Mouse (Mus musculus): ENCODE data around the gene Hdac9.

DNA sequence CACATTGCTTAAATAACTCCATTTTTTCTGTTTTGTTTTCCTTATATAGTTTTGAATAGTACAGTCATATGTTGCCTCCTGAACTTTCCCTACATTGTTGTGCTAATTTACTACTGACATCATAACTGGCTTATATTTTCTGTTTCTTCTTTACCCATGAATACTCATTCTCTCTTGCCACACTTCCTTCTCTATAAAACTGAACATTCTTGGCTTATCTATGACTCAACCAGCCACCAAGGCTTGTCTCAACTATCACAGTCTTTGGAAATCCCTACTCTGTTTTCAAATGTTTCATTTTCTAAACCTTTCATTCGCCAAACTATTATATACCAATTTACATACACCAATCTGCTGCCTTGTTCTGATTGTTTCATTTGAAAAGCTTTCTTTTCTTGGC is 108.7 kb downstream of the Hdac9 start:
- TF ChIP-seq CTCF (IDR thresholded peaks at IDR 0.05; ENCODE audit: low read depth, low read length) (no peak), POLR2A (IDR thresholded peaks at IDR 0.05; ENCODE audit: extremely low read depth, insufficient read depth, low read length) (no peak)

Measured in liver, adult 2 months (tissue).